Comparison of ENCODE assay signal across 9 mouse cellular contexts in genomic region chr9:37406372-37406771, GRCm38 (mm10). TPM values are rescaled to one million over a fixed set of nuclear protein-coding genes. Genes with fewer than 3 reads are reported as not detected.
DNase-seq lines count a peak whose midpoint lies in the region; ATAC-seq and TF ChIP-seq lines count a peak whose summit lies in the region.
"Had no signal": no experiment of that assay in that cellular context is flagged by ENCODE, and none has a peak within 500 bp of the region (broad histone marks: within the 10 kb centered on the region; RNA-seq: fewer than 3 reads in every experiment).

No protein-coding gene starts in this region.

- TF ChIP-seq CTCF in kidney, adult 2 months (conservative IDR thresholded peaks at IDR 0.05; ENCODE audit: insufficient read depth, insufficient read length, low read depth, low read length): peak; percentile 73
- peak; percentile 82 for TF ChIP-seq CTCF in E14TG2a.4 (conservative IDR thresholded peaks at IDR 0.05; ENCODE audit: low read length)

- 0% methylated on average over 1 of the region's 1 CpGs for WGBS in kidney, adult 2 months
- WGBS in kidney, embryonic 16.5 days: 0% methylated on average over 1 of the region's 1 CpGs
- 4% methylated on average over 1 of the region's 1 CpGs for WGBS in heart, embryonic 11.5 days (ENCODE audit: insufficient replicate concordance)

- DNase-seq in kidney, adult 2 months: peak; percentile 39
- peak; percentile 54 for DNase-seq in cerebellum, postnatal 14 days
- peak; percentile 22 for DNase-seq in thymus, postnatal 25 days
- no peak for DNase-seq in adrenal gland, adult 2 months

- H3K27me3 ChIP-seq in kidney, adult 2 months (replicated peaks; ENCODE audit: control insufficient read depth, insufficient read depth, low read length): no peaks in the 10 kb centered on the region
- no peaks in the 10 kb centered on the region; the same call in 1 of the 2 replicates for H3K27me3 ChIP-seq in kidney, embryonic 16.5 days (ENCODE audit: insufficient read depth, low read length)
- H3K27me3 ChIP-seq in E14TG2a.4 (ENCODE audit: insufficient read depth, low read length): peaks cover 39% of the 10 kb centered on the region
- H3K27me3 ChIP-seq in heart, embryonic 11.5 days (ENCODE audit: control insufficient read depth, insufficient read depth, low read length): 0 out of 2 replicates have a peak, but pooled peaks cover 4% of the 10 kb centered on the region

- no peak overlapping the region for H3K27ac ChIP-seq in kidney, adult 2 months (ENCODE audit: insufficient read depth, low read depth, low read length)
- no peak overlapping the region for H3K27ac ChIP-seq in kidney, embryonic 16.5 days (ENCODE audit: low read length)
- no peak overlapping the region for H3K27ac ChIP-seq in heart, embryonic 11.5 days (ENCODE audit: low read depth, low read length)
- H3K27ac ChIP-seq: liver, embryonic 15.5 days had no signal

- H3K4me3 ChIP-seq in kidney, adult 2 months (ENCODE audit: insufficient read depth, low read depth, low read length): no peak overlapping the region
- no peak overlapping the region for H3K4me3 ChIP-seq in kidney, embryonic 16.5 days (ENCODE audit: low read length)
- no peak overlapping the region for H3K4me3 ChIP-seq in E14TG2a.4 (replicated peaks; ENCODE audit: low read length)
- no peak overlapping the region for H3K4me3 ChIP-seq in heart, embryonic 11.5 days (ENCODE audit: low read depth, low read length)
- H3K4me3 ChIP-seq: liver, embryonic 15.5 days had no signal

- H3K9me3 ChIP-seq in kidney, embryonic 16.5 days (ENCODE audit: low read length): no peaks in the 10 kb centered on the region
- H3K9me3 ChIP-seq in E14TG2a.4 (ENCODE audit: low read length): no peaks in the 10 kb centered on the region
- no peaks in the 10 kb centered on the region for H3K9me3 ChIP-seq in heart, embryonic 11.5 days (replicated peaks; ENCODE audit: control insufficient read depth, low read length)
- H3K9me3 ChIP-seq: liver, embryonic 15.5 days had no signal

- no peak for TF ChIP-seq POLR2A in kidney, adult 2 months (IDR thresholded peaks at IDR 0.05; ENCODE audit: low read depth, low read length)

- H3K4me1 ChIP-seq in kidney, adult 2 months (ENCODE audit: control insufficient read depth, insufficient read depth, low read length): peaks cover 8% of the 10 kb centered on the region
- no peaks in the 10 kb centered on the region; the same call in 1 of the 2 replicates for H3K4me1 ChIP-seq in kidney, embryonic 16.5 days (ENCODE audit: insufficient read depth, low read length)
- H3K4me1 ChIP-seq in E14TG2a.4 (replicated peaks; ENCODE audit: low read depth, low read length): peaks cover 35% of the 10 kb centered on the region
- no peaks in the 10 kb centered on the region for H3K4me1 ChIP-seq in heart, embryonic 11.5 days (ENCODE audit: control insufficient read depth, insufficient read depth, low read length)
- H3K4me1 ChIP-seq: liver, embryonic 15.5 days had no signal

- ATAC-seq in kidney, embryonic 16.5 days (ENCODE audit: low FRiP score, low TSS enrichment): no peak
- peak; percentile 80 for ATAC-seq in inflammation-experienced regulatory T-cells, adult 6 months
- no peak for ATAC-seq in heart, embryonic 11.5 days (replicated peaks; ENCODE audit: insufficient number of reproducible peaks, low FRiP score, low TSS enrichment)

- H3K9ac ChIP-seq in kidney, embryonic 16.5 days (replicated peaks; ENCODE audit: low read length): no peak overlapping the region
- no peak overlapping the region for H3K9ac ChIP-seq in heart, embryonic 11.5 days (ENCODE audit: low read depth, low read length)
- H3K9ac ChIP-seq: liver, embryonic 15.5 days had no signal

- H3K4me2 ChIP-seq in kidney, embryonic 16.5 days (replicated peaks; ENCODE audit: low read depth, low read length): no peak overlapping the region
- H3K4me2 ChIP-seq in heart, embryonic 11.5 days: no peak overlapping the region
- H3K4me2 ChIP-seq: liver, embryonic 15.5 days had no signal

- H3K36me3 ChIP-seq in kidney, adult 2 months (ENCODE audit: control insufficient read depth, insufficient read depth, low read length): no peaks in the 10 kb centered on the region
- H3K36me3 ChIP-seq in kidney, embryonic 16.5 days (ENCODE audit: insufficient read depth, low read length): no peaks in the 10 kb centered on the region
- no peaks in the 10 kb centered on the region for H3K36me3 ChIP-seq in E14TG2a.4 (ENCODE audit: insufficient read depth, low read length)
- no peaks in the 10 kb centered on the region for H3K36me3 ChIP-seq in heart, embryonic 11.5 days (ENCODE audit: control insufficient read depth, insufficient read depth, low read length)
- H3K36me3 ChIP-seq: liver, embryonic 15.5 days had no signal

RNA-seq across cellular contexts. Expression of gene Robo4, which starts 4.7 kb away (rescaled TPM):
- polyA plus RNA-seq in kidney, adult 2 months (2012; rRNA removed): 25.4 and 27.6 TPM in 2 replicates
- 20.1 and 23.8 TPM in 2 replicates for polyA plus RNA-seq in kidney, embryonic 16.5 days (2015; fragmentation: Nextera tagmentation; extraction: Ambion mirVana)
- polyA plus RNA-seq in inflammation-experienced regulatory T-cells, adult 6 months (2017; shearing (Covaris generic)): not detected
- polyA plus RNA-seq in heart, embryonic 11.5 days (2014; fragmentation: Nextera tagmentation; extraction: Ambion mirVana): 2.5 and 3.3 TPM in 2 replicates
- 10 to 100 TPM; 17.3 to 27.0 TPM for total RNA-seq in adrenal gland, adult 2 months (2021)
- 47.5 and 54.0 TPM in 2 replicates for polyA plus RNA-seq in adrenal gland, adult 2 months (2012; rRNA removed)

RNA-seq across cellular contexts. Expression of gene Robo3, which starts 26.7 kb away (rescaled TPM):
- polyA plus RNA-seq in kidney, adult 2 months (2012; rRNA removed): 14.4 and 18.7 TPM in 2 replicates
- polyA plus RNA-seq in kidney, embryonic 16.5 days (2015; fragmentation: Nextera tagmentation; extraction: Ambion mirVana): 0.29 and 0.35 TPM in 2 replicates
- not detected for polyA plus RNA-seq in inflammation-experienced regulatory T-cells, adult 6 months (2017; shearing (Covaris generic))
- 0.29 and 0.35 TPM in 2 replicates for polyA plus RNA-seq in heart, embryonic 11.5 days (2014; fragmentation: Nextera tagmentation; extraction: Ambion mirVana)
- total RNA-seq in adrenal gland, adult 2 months (2021): under 1 TPM; 0.62 to 0.75 TPM
- polyA plus RNA-seq in adrenal gland, adult 2 months (2012; rRNA removed): 2.9 and 5.9 TPM in 2 replicates

RNA-seq across cellular contexts. Expression of gene Hepacam, which starts 39.2 kb away (rescaled TPM):
- polyA plus RNA-seq in kidney, adult 2 months (2012; rRNA removed): 0.03 and 0.09 TPM in 2 replicates
- 0.05 TPM in 1 of 2 replicates, not detected in the other for polyA plus RNA-seq in kidney, embryonic 16.5 days (2015; fragmentation: Nextera tagmentation; extraction: Ambion mirVana)
- not detected for polyA plus RNA-seq in inflammation-experienced regulatory T-cells, adult 6 months (2017; shearing (Covaris generic))
- polyA plus RNA-seq in heart, embryonic 11.5 days (2014; fragmentation: Nextera tagmentation; extraction: Ambion mirVana): not detected in 2 replicates
- total RNA-seq in adrenal gland, adult 2 months (2021): under 1 TPM in 1 of 2 experiments, not detected in 1; 0.23 TPM
- 0.26 and 0.40 TPM in 2 replicates for polyA plus RNA-seq in adrenal gland, adult 2 months (2012; rRNA removed)
- polyA plus RNA-seq: liver, embryonic 15.5 days had no signal

RNA-seq across cellular contexts. Expression of gene Ccdc15, which starts 58.1 kb away (rescaled TPM):
- polyA plus RNA-seq in kidney, adult 2 months (2012; rRNA removed): 0.64 TPM in 2 replicates
- polyA plus RNA-seq in kidney, embryonic 16.5 days (2015; fragmentation: Nextera tagmentation; extraction: Ambion mirVana): 5.2 and 8.3 TPM in 2 replicates
- polyA plus RNA-seq in inflammation-experienced regulatory T-cells, adult 6 months (2017; shearing (Covaris generic)): 1 to 10 TPM; 7.0 to 9.2 (median 8.5) TPM
- polyA plus RNA-seq in heart, embryonic 11.5 days (2014; fragmentation: Nextera tagmentation; extraction: Ambion mirVana): 3.4 and 5.3 TPM in 2 replicates
- total RNA-seq in adrenal gland, adult 2 months (2021): 1 to 10 TPM; 2.0 to 2.3 TPM
- 3.0 and 3.2 TPM in 2 replicates for polyA plus RNA-seq in adrenal gland, adult 2 months (2012; rRNA removed)
